Mouse (Mus musculus) brain, embryonic 18.5 days (tissue): Measurements from ENCODE around the gene Katnb1.

Source experiments
- DNase-seq: peaks from one replicate; pipeline ENCODE4 v3.0.0-alpha.2; 2012; ENCODE audit warnings: low read depth, low spot score

The Katnb1 gene

GRCm38 (mm10) chr8:95140555-95140954 is 59.6 kb downstream of the Katnb1 start:
- DNase-seq, result no peak

DNA sequence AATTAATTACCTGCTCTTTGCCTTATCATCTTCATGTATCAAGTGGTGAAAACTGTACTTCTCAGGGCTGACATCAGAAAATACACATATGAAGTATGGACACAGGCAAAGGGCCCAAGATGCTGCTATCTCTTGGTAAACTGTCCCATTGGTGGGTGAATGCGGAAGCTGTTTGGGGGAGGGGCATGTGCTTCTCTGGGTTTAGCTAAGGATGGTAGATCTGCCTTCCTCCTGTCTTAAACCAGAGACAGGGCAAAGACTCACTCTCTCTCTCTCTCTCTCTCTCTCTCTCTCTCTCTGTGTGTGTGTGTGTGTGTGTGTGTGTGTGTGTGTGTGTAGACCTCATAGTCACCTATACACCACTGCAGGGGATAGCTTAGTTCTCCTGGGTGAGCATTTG is 60.0 kb downstream of the Katnb1 start:
- DNase-seq, result no peak

GRCm38 (mm10) chr8:95141469-95142074 is 60.6 kb downstream of the Katnb1 start:
- no peak for DNase-seq

DNA sequence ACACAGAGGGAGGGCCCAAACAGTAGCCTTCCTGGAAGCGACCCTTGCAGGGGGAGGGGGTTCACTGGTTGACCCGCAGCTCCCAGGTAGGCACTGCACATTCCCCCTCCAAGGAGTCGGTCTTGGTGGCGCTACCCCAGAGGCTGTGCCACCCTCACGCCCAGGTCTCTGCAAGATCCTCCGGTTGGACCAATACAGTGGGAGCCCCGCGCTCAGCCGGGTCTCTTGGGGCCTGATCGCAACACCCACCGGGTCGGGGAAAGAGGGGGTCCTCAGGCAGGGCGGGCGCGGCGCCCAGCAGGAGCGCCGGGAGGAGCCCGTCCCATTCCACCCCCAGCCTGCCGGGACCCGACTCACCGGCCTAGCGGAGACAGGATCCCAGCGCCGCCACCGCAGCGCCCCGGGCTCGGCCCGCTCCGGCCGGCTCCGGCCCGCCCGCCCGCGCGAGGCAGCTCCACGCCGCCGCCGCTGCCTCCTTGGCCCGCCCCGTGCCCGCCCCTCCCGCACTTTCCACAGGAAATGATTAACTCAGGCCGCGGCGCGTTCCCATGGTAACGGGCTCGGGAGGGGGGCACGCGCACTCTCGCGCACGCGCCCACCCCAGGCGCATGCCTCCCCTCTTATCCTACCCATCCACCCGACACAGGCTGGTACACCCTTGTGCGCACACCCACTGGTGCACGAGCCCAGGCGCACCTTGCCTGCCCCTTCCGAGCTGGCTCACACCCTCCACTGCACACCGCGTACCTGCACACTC is 61.3 kb downstream of the Katnb1 start:
- peak; percentile 80 for DNase-seq

GRCm38 (mm10) chr8:95142985-95143804 is 62.2 kb downstream of the Katnb1 start:
- no peak for DNase-seq

- DNase-seq, result no peak
Observed at GRCm38 (mm10) chr8:95143805-95144630, 63.0 kb downstream of the Katnb1 start.

DNA sequence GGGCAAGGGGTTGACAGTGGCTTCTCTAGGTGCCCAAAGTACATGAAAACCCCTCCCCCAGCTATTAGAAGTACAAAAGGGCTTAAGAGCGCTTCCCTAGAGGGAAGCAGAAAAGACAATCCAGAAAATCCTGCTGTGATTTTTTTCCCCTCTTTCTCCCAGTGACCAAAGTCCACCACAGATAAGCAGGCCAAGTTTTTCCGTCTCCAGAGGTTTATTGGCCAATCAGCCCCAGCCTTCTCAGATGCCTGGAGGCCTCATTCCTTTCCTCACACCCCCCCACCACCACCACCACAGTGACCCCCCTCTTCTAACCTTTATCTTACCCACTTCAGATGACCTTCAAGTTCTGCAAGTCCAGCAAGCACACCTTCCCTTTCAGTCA is 63.6 kb downstream of the Katnb1 start:
- DNase-seq, result no peak

DNA sequence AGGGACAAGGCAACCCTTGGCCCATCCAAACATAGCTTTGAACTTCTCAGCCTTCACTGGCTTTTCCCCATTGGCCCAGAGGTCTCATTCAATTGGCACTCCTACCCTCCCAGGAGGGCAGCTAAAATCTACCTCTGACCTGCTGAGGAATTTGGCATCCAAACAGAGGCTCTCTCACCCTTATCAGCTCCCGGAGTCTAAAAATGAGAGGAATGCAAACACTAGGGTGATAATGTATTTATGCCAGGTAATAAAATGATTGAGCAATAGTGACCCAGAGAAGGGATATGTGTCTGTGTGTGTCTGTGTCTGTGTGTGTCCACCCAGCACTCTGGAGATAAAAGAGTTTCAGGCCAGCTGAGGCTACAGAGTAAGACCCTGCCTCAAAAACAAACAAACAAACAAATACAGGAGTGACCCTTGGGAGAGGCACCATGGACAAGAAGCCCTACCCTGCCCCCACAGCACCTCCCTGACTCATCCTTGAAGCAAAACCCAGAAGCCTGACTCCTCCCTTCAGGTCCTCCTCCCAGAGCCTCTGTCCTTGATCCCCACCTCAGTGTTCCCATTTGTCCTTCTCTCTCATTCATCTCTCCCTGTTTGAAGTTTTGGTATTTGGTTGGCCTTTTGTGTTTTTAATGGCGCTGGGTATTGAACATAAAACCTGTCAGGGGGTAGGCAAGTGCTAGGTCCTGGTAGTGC is 65.2 kb downstream of the Katnb1 start:
- no peak for DNase-seq

- DNase-seq, result no peak
Observed at GRCm38 (mm10) chr8:95146846-95147245, 65.9 kb downstream of the Katnb1 start.

- no peak for DNase-seq
Observed at GRCm38 (mm10) chr8:95149426-95149825, 68.4 kb downstream of the Katnb1 start.

- no peak for DNase-seq
Observed at GRCm38 (mm10) chr8:95150608-95151007, 69.6 kb downstream of the Katnb1 start.
